Mouse (Mus musculus) heart, postnatal 0 days (tissue): ENCODE results near the gene B3glct. TPM values are rescaled to one million over a fixed set of nuclear protein-coding genes. Genes with fewer than 3 reads are reported as not detected.

ENCODE experiments used
- ATAC-seq: fragments of 200-750 bp; cut with Nextera tagmentation; 2 replicates; pipeline ENCODE4 v1.8.0; 2017; ENCODE audit warnings: low read depth, moderate number of reproducible peaks, moderate library complexity; ENCODE audit not compliant: insufficient read depth
- DNase-seq: peaks from one replicate; pipeline ENCODE4 v3.0.0-alpha.2; 2016; ENCODE audit warnings: low spot score
- H3K27ac ChIP-seq: fragments of 300-500 bp; sonication (generic); 2 replicates; pipeline ENCODE4 v1.5.1; 2014; ENCODE audit warnings: low read depth, mild to moderate bottlenecking
- H3K27me3 ChIP-seq: fragments of 300-500 bp; sonication (generic); 2 replicates; pipeline ENCODE4 v1.6.1; 2014; ENCODE audit warnings: low read length, mixed read lengths; ENCODE audit not compliant: control insufficient read depth, insufficient read depth
- H3K36me3 ChIP-seq: fragments of 300-500 bp; sonication (generic); replicated peaks from 2 replicates; pipeline ENCODE4 v1.6.1; 2014; ENCODE audit warnings: low read length, mixed read lengths; ENCODE audit not compliant: control insufficient read depth, insufficient read depth
- H3K4me1 ChIP-seq: fragments of 300-500 bp; sonication (generic); 2 replicates; pipeline ENCODE4 v1.6.1; 2014; ENCODE audit warnings: antibody characterized with exemption; ENCODE audit not compliant: control insufficient read depth, insufficient read depth
- H3K4me2 ChIP-seq: fragments of 300-500 bp; sonication (generic); 2 replicates; pipeline ENCODE4 v1.6.1; 2014; ENCODE audit warnings: low read depth, mild to moderate bottlenecking, low read length, moderate library complexity
- H3K4me3 ChIP-seq: fragments of 300-500 bp; sonication (generic); 2 replicates; pipeline ENCODE4 v1.5.1; 2014; ENCODE audit warnings: low read depth, low read length
- H3K9ac ChIP-seq: fragments of 300-500 bp; sonication (generic); replicated peaks from 2 replicates; pipeline ENCODE4 v1.6.1; 2014; ENCODE audit warnings: low read depth, low read length, mixed read lengths
- H3K9me3 ChIP-seq: fragments of 300-500 bp; sonication (generic); replicated peaks from 2 replicates; pipeline ENCODE4 v1.6.1; 2016; ENCODE audit warnings: low read length; ENCODE audit not compliant: control insufficient read depth
- CTCF ChIP-seq: IDR thresholded peaks from 2 replicates; pipeline ENCODE4 v1.5.1; 2016; ENCODE audit warnings: antibody characterized with exemption, control low read depth, low read depth
- EP300 ChIP-seq: IDR thresholded peaks from 2 replicates; pipeline ENCODE4 v1.6.1; 2016; ENCODE audit warnings: antibody characterized with exemption, low read depth
- WGBS: fragments of 180-500 bp; shearing (Covaris S2); extraction: QIAGEN DNeasy Blood & Tissue Kit; methylation state at CpG from one replicate; pipeline ENCODE4 v1.1.7; 2014; 5-methylcytosine and 5-hydroxymethylcytosine counted together
- polyA plus RNA-seq: library from polyadenylated mRNA; unstranded; fragments of >200 nt; fragmentation: Nextera tagmentation; extraction: Ambion mirVana; gene quantifications from 2 replicates; pipeline ENCODE4 v1.2.1, GENCODE M21; 2015
- total RNA-seq: library from RNA; depleted of rRNA; stranded (reverse); fragments of >200 nt; gene quantifications from 2 replicates; pipeline ENCODE4 v1.2.3, GENCODE M21; 2014; ENCODE audit warnings: low replicate concordance

The B3glct gene
- total and polyA plus RNA-seq, 2 experiments from 2014 or later: 5.7 to 12.2 TPM

- no peak overlapping the region for H3K9ac ChIP-seq
- no peak overlapping the region for H3K4me2 ChIP-seq
- no peaks in the 10 kb centered on the region for H3K9me3 ChIP-seq
- no peak for TF ChIP-seq CTCF
- TF ChIP-seq EP300: no peak
- DNase-seq (no peak), ATAC-seq (no peak)
- H3K4me1 ChIP-seq: peaks cover 13% of the 10 kb centered on the region
- no peak overlapping the region for H3K4me3 ChIP-seq
- no peaks in the 10 kb centered on the region for H3K27me3 ChIP-seq
- no peaks in the 10 kb centered on the region for H3K36me3 ChIP-seq
- no peak overlapping the region for H3K27ac ChIP-seq
- 49% methylated on average over 6 of the region's 6 CpGs for WGBS
These were observed 29.1 kb upstream of the B3glct start for GRCm38 (mm10) chr5:149648895-149649406.

GRCm38 (mm10) chr5:149649499-149650178, 28.4 kb upstream of the B3glct start:
- Histone ChIP-seq H3K9ac (no peak overlapping the region), H3K27me3 (no peaks in the 10 kb centered on the region), H3K4me1 (peaks cover 13% of the 10 kb centered on the region), H3K4me3 (no peak overlapping the region), H3K4me2 (no peak overlapping the region), H3K36me3 (no peaks in the 10 kb centered on the region), H3K9me3 (no peaks in the 10 kb centered on the region), H3K27ac (no peak overlapping the region)
- TF ChIP-seq EP300: no peak
- no peak for TF ChIP-seq CTCF
- 80% methylated on average over 14 of the region's 14 CpGs for WGBS
- DNase-seq (no peak), ATAC-seq (no peak)

GRCm38 (mm10) chr5:149650179-149650553, 27.9 kb upstream of the B3glct start:
- Histone ChIP-seq H3K36me3 (no peaks in the 10 kb centered on the region), H3K4me1 (peaks cover 13% of the 10 kb centered on the region), H3K9me3 (no peaks in the 10 kb centered on the region), H3K4me3 (no peak overlapping the region), H3K9ac (no peak overlapping the region), H3K4me2 (no peak overlapping the region), H3K27ac (no peak overlapping the region), H3K27me3 (no peaks in the 10 kb centered on the region)
- DNase-seq (no peak), ATAC-seq (no peak)
- WGBS: 53% methylated on average over 4 of the region's 4 CpGs
- TF ChIP-seq EP300: no peak
- no peak for TF ChIP-seq CTCF

- Histone ChIP-seq H3K27ac (no peak overlapping the region), H3K4me2 (no peak overlapping the region), H3K36me3 (no peaks in the 10 kb centered on the region), H3K27me3 (no peaks in the 10 kb centered on the region), H3K9ac (no peak overlapping the region), H3K4me1 (no peaks in the 10 kb centered on the region), H3K4me3 (no peak overlapping the region), H3K9me3 (no peaks in the 10 kb centered on the region)
- TF ChIP-seq CTCF: no peak
- TF ChIP-seq EP300: no peak
- 73% methylated on average over 9 of the region's 9 CpGs for WGBS
- DNase-seq (no peak), ATAC-seq (no peak)
These were observed 22.4 kb upstream of the B3glct start for GRCm38 (mm10) chr5:149655636-149656035.

GRCm38 (mm10) chr5:149658022-149658421, 20.0 kb upstream of the B3glct start:
- TF ChIP-seq EP300: no peak
- no peak for TF ChIP-seq CTCF
- DNase-seq (no peak), ATAC-seq (no peak)
- Histone ChIP-seq H3K9ac (no peak overlapping the region), H3K27me3 (no peaks in the 10 kb centered on the region), H3K4me2 (no peak overlapping the region), H3K36me3 (no peaks in the 10 kb centered on the region), H3K9me3 (0 out of 2 replicates have a peak, but pooled peaks cover 2% of the 10 kb centered on the region), H3K4me3 (no peak overlapping the region), H3K27ac (no peak overlapping the region), H3K4me1 (no peaks in the 10 kb centered on the region)
- WGBS: 53% methylated on average over 3 of the region's 3 CpGs
